Comparison of ENCODE assay signal across 9 mouse cellular contexts in the genomic region with DNA sequence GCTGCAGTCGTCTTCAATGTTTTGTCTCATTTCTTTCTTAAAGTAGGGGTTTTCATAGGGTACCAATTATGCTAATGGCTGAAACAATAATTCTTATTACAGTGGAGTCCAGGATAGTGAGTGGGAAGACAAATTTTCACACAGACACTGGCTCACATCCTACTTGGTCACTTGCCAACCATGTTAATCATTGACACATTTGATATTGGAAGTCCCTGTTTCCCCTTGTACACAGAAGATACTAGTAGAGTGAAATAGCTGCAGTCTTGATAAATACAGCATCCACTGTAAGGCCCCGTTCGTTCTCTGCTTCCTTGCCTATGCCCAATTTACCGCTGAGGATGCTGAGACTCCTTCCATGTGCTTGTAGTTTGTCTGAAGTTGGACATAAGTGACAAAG. TPM values are rescaled to one million over a fixed set of nuclear protein-coding genes. Genes with fewer than 3 reads are reported as not detected.
DNase-seq lines count a peak whose midpoint lies in the region; ATAC-seq lines count a peak whose summit lies in the region.
"Had no signal": no experiment of that assay in that cellular context is flagged by ENCODE, and none has a peak within 500 bp of the region (broad histone marks: within the 10 kb centered on the region; RNA-seq: fewer than 3 reads in every experiment).

No protein-coding gene starts in this region.

- ATAC-seq in heart, embryonic 15.5 days (replicated peaks; ENCODE audit: insufficient number of reproducible peaks, insufficient read depth, low FRiP score, low read depth), result no peak
- no peak for ATAC-seq in kidney, embryonic 15.5 days (replicated peaks; ENCODE audit: low FRiP score)
- ATAC-seq in erythroblast, adult 5-6 weeks (replicated peaks; ENCODE audit: low FRiP score, poor library complexity, severe bottlenecking), result no peak
- ATAC-seq in hindbrain, embryonic 13.5 days (ENCODE audit: low FRiP score), result no peak

- DNase-seq in layer of hippocampus, adult 18-20 months (ENCODE audit: low spot score in 2 of 2), result peak; percentile 9 to 53
- no peak for DNase-seq in layer of hippocampus, postnatal 25 days (ENCODE audit: extremely low spot score in 1 of 2, low spot score in 1 of 2)
- DNase-seq in lung, postnatal 10 days, result peak; percentile 25
- DNase-seq: right cerebral cortex, postnatal 14 days had no signal

- H3K9me3 ChIP-seq in heart, embryonic 15.5 days (replicated peaks), result no peaks in the 10 kb centered on the region
- no peaks in the 10 kb centered on the region for H3K9me3 ChIP-seq in kidney, embryonic 15.5 days (replicated peaks)
- no peaks in the 10 kb centered on the region for H3K9me3 ChIP-seq in hindbrain, embryonic 13.5 days
- H3K9me3 ChIP-seq: forebrain, embryonic 12.5 days had no signal

- no peaks in the 10 kb centered on the region for H3K36me3 ChIP-seq in heart, embryonic 15.5 days
- H3K36me3 ChIP-seq in kidney, embryonic 15.5 days, result no peaks in the 10 kb centered on the region
- no peaks in the 10 kb centered on the region for H3K36me3 ChIP-seq in hindbrain, embryonic 13.5 days
- H3K36me3 ChIP-seq: forebrain, embryonic 12.5 days had no signal

- H3K27ac ChIP-seq in heart, embryonic 15.5 days, result peak overlapping the region; percentile 8; the same call in 1 of the 2 replicates
- H3K27ac ChIP-seq in kidney, embryonic 15.5 days, result no peak overlapping the region
- H3K27ac ChIP-seq in hindbrain, embryonic 13.5 days, result no peak overlapping the region
- H3K27ac ChIP-seq: forebrain, embryonic 12.5 days had no signal

- no peaks in the 10 kb centered on the region for H3K27me3 ChIP-seq in heart, embryonic 15.5 days
- no peaks in the 10 kb centered on the region for H3K27me3 ChIP-seq in kidney, embryonic 15.5 days
- H3K27me3 ChIP-seq in hindbrain, embryonic 13.5 days, result no peaks in the 10 kb centered on the region
- H3K27me3 ChIP-seq: forebrain, embryonic 12.5 days had no signal

- 63% methylated on average over 4 of the region's 4 CpGs for WGBS in heart, embryonic 15.5 days
- 84% methylated on average over 4 of the region's 4 CpGs for WGBS in kidney, embryonic 15.5 days
- WGBS in hindbrain, embryonic 13.5 days, result 96% methylated on average over 4 of the region's 4 CpGs

- peak overlapping the region; percentile 34 for H3K9ac ChIP-seq in heart, embryonic 15.5 days
- H3K9ac ChIP-seq in kidney, embryonic 15.5 days, result no peak overlapping the region
- H3K9ac ChIP-seq in hindbrain, embryonic 13.5 days, result no peak overlapping the region
- H3K9ac ChIP-seq: forebrain, embryonic 12.5 days had no signal

- peak overlapping the region; percentile 61 for H3K4me3 ChIP-seq in heart, embryonic 15.5 days
- no peak overlapping the region for H3K4me3 ChIP-seq in kidney, embryonic 15.5 days (replicated peaks)
- H3K4me3 ChIP-seq in hindbrain, embryonic 13.5 days, result no peak overlapping the region
- H3K4me3 ChIP-seq: forebrain, embryonic 12.5 days had no signal

- H3K4me1 ChIP-seq in heart, embryonic 15.5 days (replicated peaks), result peaks cover 19% of the 10 kb centered on the region
- H3K4me1 ChIP-seq in kidney, embryonic 15.5 days, result peaks cover 28% of the 10 kb centered on the region
- H3K4me1 ChIP-seq in hindbrain, embryonic 13.5 days (replicated peaks), result peaks cover 16% of the 10 kb centered on the region

- H3K4me2 ChIP-seq in heart, embryonic 15.5 days, result peak overlapping the region; percentile 70
- H3K4me2 ChIP-seq in kidney, embryonic 15.5 days, result peak overlapping the region; percentile 10; the same call in 1 of the 2 replicates
- no peak overlapping the region for H3K4me2 ChIP-seq in hindbrain, embryonic 13.5 days
- H3K4me2 ChIP-seq: forebrain, embryonic 12.5 days had no signal

RNA-seq across cellular contexts. Expression of a gene that starts 3.4 kb away (rescaled TPM):
- total RNA-seq in layer of hippocampus, adult 18-20 months (2021), result 1 to 10 TPM; 7.4 TPM
- 1 to 10 TPM; 5.9 to 7.2 TPM for total RNA-seq in layer of hippocampus, postnatal 25 days (2021)
- 182 and 194 TPM in 2 replicates for polyA plus RNA-seq in heart, embryonic 15.5 days (2015; fragmentation: Nextera tagmentation; extraction: Ambion mirVana)
- 28.9 and 33.3 TPM in 2 replicates for polyA plus RNA-seq in kidney, embryonic 15.5 days (2015; fragmentation: Nextera tagmentation; extraction: Ambion mirVana)
- 0.42 and 0.58 TPM in 2 replicates for total RNA-seq in erythroblast, adult 5-6 weeks (2015; ENCODE audit: low replicate concordance)
- 0.70 and 1.2 TPM in 2 replicates for total RNA-seq in erythroblast, adult 5-6 weeks (2017; ENCODE audit: low replicate concordance)
- polyA plus RNA-seq in hindbrain, embryonic 13.5 days (2015; fragmentation: Nextera tagmentation; extraction: Ambion mirVana), result 6.9 and 7.3 TPM in 2 replicates

Comparison
In these comparisons a context has a peak if more than half of its experiments do, and no peak if none do; other contexts are left out.
1. DNase-seq: peak in layer of hippocampus, adult 18-20 months (2 of 2) and lung, postnatal 10 days (single experiment); none in layer of hippocampus, postnatal 25 days (0 of 2).